Mouse (Mus musculus): ENCODE data around the gene Jtb. TPM values are rescaled to one million over a fixed set of nuclear protein-coding genes. Genes with fewer than 3 reads are reported as not detected.

Gene Jtb
- total RNA-seq, 2 experiments from 2014 or later, result 58.9 to 63.8 TPM

GRCm38 (mm10) chr3:90255784-90256353 lies 24.5 kb downstream of the Jtb start:
- intact Hi-C loops (cut with DNase I), result no loop called here
- no peak for DNase-seq

GRCm38 (mm10) chr3:90256731-90257530 lies 25.5 kb downstream of the Jtb start:
- no peak for DNase-seq
- intact Hi-C loops (cut with DNase I), result no loop called here

GRCm38 (mm10) chr3:90258521-90258920 lies 27.1 kb downstream of the Jtb start:
- no peak for DNase-seq
- intact Hi-C loops (cut with DNase I), result no loop called here

- intact Hi-C loops (cut with DNase I), result no loop called here
- DNase-seq, result no peak
Measured at GRCm38 (mm10) chr3:90263121-90263771, 31.8 kb downstream of the Jtb start.

GRCm38 (mm10) chr3:90264687-90265033 lies 33.3 kb downstream of the Jtb start:
- intact Hi-C loops (cut with DNase I), result loop anchor here (2.0 to 5.0 kb wide), 2 partner anchors 44 to 108 kb away; no protein-coding TSS in a partner anchor
- DNase-seq, result no peak

- intact Hi-C loops (cut with DNase I), result loop anchor here (2.0 to 5.0 kb wide), 2 partner anchors 44 to 107 kb away; no protein-coding TSS in a partner anchor
- DNase-seq, result peak; percentile 88 to 93
Measured at GRCm38 (mm10) chr3:90265034-90265931, 33.9 kb downstream of the Jtb start, which contains the start of gene Dennd4b. TSS of gene Dennd4b (plus strand) at chr3:90265185.

GRCm38 (mm10) chr3:90265932-90266741 lies 34.7 kb downstream of the Jtb start:
- intact Hi-C loops (cut with DNase I), result loop anchor here (2.0 to 5.0 kb wide), 2 partner anchors 45 to 106 kb away; no protein-coding TSS in a partner anchor
- no peak for DNase-seq

- no peak for DNase-seq
- intact Hi-C loops (cut with DNase I), result loop anchor here (5.0 kb wide), 1 partner anchor 105 kb away; no protein-coding TSS in a partner anchor
Measured at GRCm38 (mm10) chr3:90266901-90267775, 35.7 kb downstream of the Jtb start.

- no peak for DNase-seq
- intact Hi-C loops (cut with DNase I), result loop anchor here (5.0 kb wide), 1 partner anchor 104 kb away; no protein-coding TSS in a partner anchor
Measured at GRCm38 (mm10) chr3:90268190-90268589, 36.8 kb downstream of the Jtb start.

- intact Hi-C loops (cut with DNase I), result loop anchor here (5.0 kb wide), 1 partner anchor 103 kb away; no protein-coding TSS in a partner anchor
- DNase-seq, result no peak
Measured at GRCm38 (mm10) chr3:90268971-90269370, 37.6 kb downstream of the Jtb start.

- no peak for DNase-seq
- intact Hi-C loops (cut with DNase I), result loop anchor here (5.0 kb wide), 1 partner anchor 258 kb away; no protein-coding TSS in a partner anchor
Measured at GRCm38 (mm10) chr3:90270784-90271183, 39.4 kb downstream of the Jtb start.

- no peak for DNase-seq
Measured at GRCm38 (mm10) chr3:90272170-90272569, 40.8 kb downstream of the Jtb start.

GRCm38 (mm10) chr3:90273855-90274254 lies 42.5 kb downstream of the Jtb start:
- DNase-seq, result no peak
- intact Hi-C loops (cut with DNase I), result loop anchor here (5.0 kb wide), 1 partner anchor 262 kb away; no protein-coding TSS in a partner anchor

More at GRCm38 (mm10) chr3:90272170-90272569, 40.8 kb downstream of the Jtb start:
- intact Hi-C loops (cut with DNase I), result loop anchor here (5.0 kb wide), 1 partner anchor 260 kb away; no protein-coding TSS in a partner anchor

- intact Hi-C loops (cut with DNase I), result loop anchor here (5.0 kb wide), 1 partner anchor 87 kb away; no protein-coding TSS in a partner anchor
- no peak for DNase-seq
Measured at GRCm38 (mm10) chr3:90275286-90275685, 43.9 kb downstream of the Jtb start.

GRCm38 (mm10) chr3:90276858-90277257 lies 45.5 kb downstream of the Jtb start:
- intact Hi-C loops (cut with DNase I), result loop anchor here (5.0 kb wide), 1 partner anchor 85 kb away; no protein-coding TSS in a partner anchor
- DNase-seq, result no peak

GRCm38 (mm10) chr3:90277793-90278192 lies 46.4 kb downstream of the Jtb start:
- intact Hi-C loops (cut with DNase I), result loop anchor here (5.0 kb wide), 1 partner anchor 85 kb away; no protein-coding TSS in a partner anchor
- DNase-seq, result no peak

GRCm38 (mm10) chr3:90278211-90278610 lies 46.8 kb downstream of the Jtb start:
- no peak for DNase-seq
- intact Hi-C loops (cut with DNase I), result loop anchor here (5.0 kb wide), 1 partner anchor 84 kb away; no protein-coding TSS in a partner anchor

GRCm38 (mm10) chr3:90279216-90279615 lies 47.8 kb downstream of the Jtb start:
- no peak for DNase-seq
- intact Hi-C loops (cut with DNase I), result loop anchor here (5.0 kb wide), 1 partner anchor 83 kb away; no protein-coding TSS in a partner anchor

All from gastrocnemius, postnatal 36 days (tissue).